Mouse (Mus musculus): ENCODE data around the gene Wdr27.

The Wdr27 gene

GRCm38 (mm10) chr17:14824938-14825337 is 118.0 kb downstream of the Wdr27 start:
- DNase-seq (ENCODE audit: low spot score in 2 of 2), result no peak

GRCm38 (mm10) chr17:14817975-14818374 is 125.0 kb downstream of the Wdr27 start:
- DNase-seq (ENCODE audit: low spot score in 2 of 2), result no peak

- DNase-seq (ENCODE audit: low spot score in 2 of 2), result no peak
Observed at GRCm38 (mm10) chr17:14816107-14816506, 126.9 kb downstream of the Wdr27 start.

GRCm38 (mm10) chr17:14815304-14815703 is 127.7 kb downstream of the Wdr27 start:
- DNase-seq (ENCODE audit: low spot score in 2 of 2), result no peak

GRCm38 (mm10) chr17:14812631-14813030 is 130.3 kb downstream of the Wdr27 start:
- DNase-seq (ENCODE audit: low spot score in 2 of 2), result no peak

- DNase-seq (ENCODE audit: low spot score in 2 of 2), result no peak
Observed at GRCm38 (mm10) chr17:14812033-14812432, 130.9 kb downstream of the Wdr27 start.

- no peak for DNase-seq (ENCODE audit: low spot score in 2 of 2)
Observed at GRCm38 (mm10) chr17:14806808-14807207, 136.2 kb downstream of the Wdr27 start.

- DNase-seq (ENCODE audit: low spot score in 2 of 2), result no peak
Observed at GRCm38 (mm10) chr17:14799243-14799642, 143.7 kb downstream of the Wdr27 start.

- no peak for DNase-seq (ENCODE audit: low spot score in 2 of 2)
Observed at GRCm38 (mm10) chr17:14795074-14795473, 147.9 kb downstream of the Wdr27 start.

- DNase-seq (ENCODE audit: low spot score in 2 of 2), result no peak
Observed at GRCm38 (mm10) chr17:14779356-14779755, 163.6 kb downstream of the Wdr27 start.

GRCm38 (mm10) chr17:14771339-14771738 is 171.6 kb downstream of the Wdr27 start:
- DNase-seq (ENCODE audit: low spot score in 2 of 2), result no peak

- no peak for DNase-seq (ENCODE audit: low spot score in 2 of 2)
Observed at GRCm38 (mm10) chr17:14770377-14770776, 172.6 kb downstream of the Wdr27 start.
